Mouse (Mus musculus) adrenal gland, postnatal 36 days (tissue): Measurements from ENCODE around the gene Malrd1. TPM values are rescaled to one million over a fixed set of nuclear protein-coding genes. Genes with fewer than 3 reads are reported as not detected.

Experiments
- DNase-seq, 2 experiments: peaks; one replicate each; pipeline ENCODE4 v3.0.0; 2021; ENCODE audit warnings: mixed read lengths in 1 of 2
- total RNA-seq, 2 experiments: library from RNA; stranded (reverse); gene quantifications; 2 replicates each; pipeline ENCODE4 v1.2.3; 2021

The Malrd1 gene
- total RNA-seq, 2 experiments from 2014 or later, result not detected

DNA sequence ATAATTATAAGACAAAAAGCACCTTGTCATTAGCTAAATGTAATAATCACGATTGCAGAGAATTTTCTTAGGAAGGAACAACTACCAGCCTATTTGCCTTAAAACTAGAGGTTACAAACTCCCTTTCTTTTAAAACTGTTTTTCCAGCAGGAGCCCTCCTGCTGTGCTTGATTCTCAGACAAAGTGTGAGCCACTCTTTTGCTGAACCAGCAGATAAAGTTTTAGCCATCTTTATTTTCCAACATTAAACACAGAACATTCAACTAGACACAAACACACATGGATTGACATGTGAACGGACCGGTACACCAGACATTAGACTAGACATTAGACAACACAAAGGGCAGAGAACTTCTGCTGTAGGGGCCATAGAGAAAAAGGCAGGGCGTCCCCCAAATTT lies 505.3 kb downstream of the Malrd1 start:
- no peak for DNase-seq

- DNase-seq, result no peak
These were observed 506.5 kb downstream of the Malrd1 start for GRCm38 (mm10) chr2:16032804-16033203.

DNA sequence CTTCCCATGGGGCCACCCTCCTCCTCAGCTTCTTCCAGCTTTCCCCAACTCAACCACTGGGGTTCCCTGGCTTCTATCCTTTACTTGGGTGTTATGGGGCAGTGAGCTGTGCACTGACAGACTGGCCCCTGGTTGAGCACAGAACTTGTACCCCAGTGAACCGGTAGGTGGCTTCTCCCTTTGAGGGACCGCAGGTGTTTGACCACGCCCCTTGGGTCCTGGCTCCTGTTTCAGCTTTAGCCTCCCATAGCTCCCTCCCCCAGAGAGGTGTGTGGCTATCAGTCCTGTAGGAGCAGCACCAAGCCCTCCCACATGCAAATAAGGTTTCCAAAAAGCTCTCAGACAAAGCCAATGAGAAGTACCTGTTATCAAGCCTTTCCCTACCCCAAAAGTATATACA lies 584.4 kb downstream of the Malrd1 start:
- DNase-seq, result no peak

DNA sequence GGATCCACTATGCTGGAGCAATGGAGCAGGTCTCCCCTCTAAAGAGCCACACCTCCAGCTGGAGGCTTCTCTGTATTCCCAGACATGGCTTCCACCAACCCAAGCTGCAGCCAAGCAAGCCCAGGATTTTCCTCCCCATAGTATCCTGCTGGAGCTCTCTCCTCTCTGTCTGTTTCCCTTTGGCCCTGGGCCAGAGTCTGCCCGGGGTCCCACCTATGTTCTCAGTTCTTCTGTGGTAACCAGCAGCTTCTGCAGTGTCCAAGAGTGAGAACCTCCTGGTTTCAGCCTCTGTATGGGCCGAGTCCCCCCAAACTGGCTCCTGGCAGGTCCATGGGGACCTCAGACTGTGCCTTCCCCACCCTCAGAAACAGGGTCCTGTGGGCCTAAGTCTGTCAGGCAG lies 587.1 kb downstream of the Malrd1 start:
- DNase-seq, result no peak

- no peak for DNase-seq
These were observed 621.7 kb downstream of the Malrd1 start for GRCm38 (mm10) chr2:16147999-16148398.

DNA sequence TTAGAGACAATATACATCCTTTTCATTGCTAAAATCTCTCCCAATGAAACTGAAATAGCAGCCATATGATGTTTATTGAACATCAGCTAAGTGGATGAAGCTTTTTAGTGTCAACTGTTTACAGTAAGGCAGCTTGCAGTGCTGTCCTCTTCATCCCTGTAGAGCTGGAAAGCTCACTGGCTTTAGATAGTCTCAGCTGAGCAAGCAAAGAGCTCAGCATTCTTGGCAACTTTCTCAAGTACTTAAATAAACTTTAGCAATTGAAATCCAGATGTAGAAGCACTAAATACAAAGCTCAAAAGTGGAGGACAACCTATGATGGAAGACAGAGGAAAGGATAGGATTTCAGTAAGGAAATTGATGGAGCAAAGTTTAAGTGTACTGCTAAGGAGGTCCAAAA lies 626.3 kb downstream of the Malrd1 start:
- no peak for DNase-seq

DNA sequence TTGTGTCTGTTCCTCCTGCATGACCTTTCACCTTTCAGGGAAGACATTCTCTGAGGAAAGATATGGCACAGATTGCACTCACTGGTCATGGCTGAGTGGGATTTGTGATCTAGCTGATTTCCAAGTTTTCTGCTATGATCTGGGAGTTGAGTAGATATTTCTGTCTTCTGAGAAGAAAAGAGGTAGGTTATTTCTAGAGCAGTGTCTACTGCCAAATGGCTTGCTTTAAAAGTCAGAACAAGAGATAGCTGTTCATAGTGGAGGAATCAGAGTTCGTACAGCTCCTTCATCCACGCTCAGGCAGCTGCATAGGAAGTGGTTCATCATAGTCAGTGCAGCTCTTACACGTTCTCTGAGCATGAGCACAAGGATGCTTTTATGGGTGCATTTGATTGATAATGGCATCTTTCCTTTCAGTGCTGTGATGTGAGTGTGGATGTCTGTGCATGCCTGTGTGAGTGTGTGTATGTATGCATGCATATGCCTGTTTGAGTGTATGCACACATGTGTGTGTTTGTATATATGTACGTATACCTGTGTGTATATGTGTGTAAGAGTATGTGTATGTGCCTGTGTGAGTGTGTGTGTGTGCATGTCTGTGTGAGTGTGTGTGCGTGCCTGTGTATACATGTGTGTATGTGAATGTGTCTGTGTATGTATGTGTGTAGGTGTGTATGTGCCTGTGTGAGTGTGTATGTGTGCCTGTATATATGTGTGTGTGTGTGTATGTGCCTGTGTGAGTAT lies 637.1 kb downstream of the Malrd1 start:
- DNase-seq, result no peak

DNA sequence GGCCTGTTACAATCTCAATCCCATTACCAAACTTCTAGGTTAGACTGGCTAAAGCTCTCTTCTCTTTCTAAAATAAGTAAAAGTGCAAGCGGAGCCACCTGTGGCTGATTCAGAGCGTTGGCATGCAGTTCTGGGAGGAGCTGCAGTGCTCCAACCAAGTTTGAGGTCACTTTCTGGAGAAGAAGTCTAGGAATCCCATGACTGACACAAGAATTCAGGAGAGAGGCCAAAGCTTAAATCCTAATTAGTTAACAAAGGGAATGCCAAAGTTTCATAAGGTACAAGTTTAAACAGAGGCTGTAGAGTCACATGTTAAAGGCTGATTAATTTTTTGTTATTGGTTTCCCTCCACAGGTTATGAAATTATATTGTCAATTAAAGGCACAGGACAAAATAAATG lies 642.3 kb downstream of the Malrd1 start:
- no peak for DNase-seq

DNA sequence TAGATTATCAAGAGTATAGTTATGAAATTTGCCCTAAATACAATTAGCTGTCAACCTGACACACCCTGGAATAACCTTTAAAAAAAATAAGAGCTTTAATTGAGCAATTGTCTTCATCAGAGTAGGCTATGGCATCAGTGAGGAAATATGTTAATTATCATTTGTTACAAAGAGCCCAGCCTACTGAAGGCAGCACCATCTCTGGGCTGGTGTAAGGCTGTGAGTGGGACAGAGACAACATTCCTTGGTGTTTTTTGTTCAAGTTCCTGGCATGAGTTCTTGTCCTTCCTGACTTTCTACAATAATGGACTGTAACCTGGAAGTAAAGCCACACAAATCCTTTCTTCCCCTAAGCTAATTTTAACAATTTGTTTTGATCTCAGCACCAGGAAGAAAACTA lies 645.8 kb downstream of the Malrd1 start:
- DNase-seq, result no peak

- no peak for DNase-seq
These were observed 647.1 kb downstream of the Malrd1 start for GRCm38 (mm10) chr2:16173355-16173754.

DNA sequence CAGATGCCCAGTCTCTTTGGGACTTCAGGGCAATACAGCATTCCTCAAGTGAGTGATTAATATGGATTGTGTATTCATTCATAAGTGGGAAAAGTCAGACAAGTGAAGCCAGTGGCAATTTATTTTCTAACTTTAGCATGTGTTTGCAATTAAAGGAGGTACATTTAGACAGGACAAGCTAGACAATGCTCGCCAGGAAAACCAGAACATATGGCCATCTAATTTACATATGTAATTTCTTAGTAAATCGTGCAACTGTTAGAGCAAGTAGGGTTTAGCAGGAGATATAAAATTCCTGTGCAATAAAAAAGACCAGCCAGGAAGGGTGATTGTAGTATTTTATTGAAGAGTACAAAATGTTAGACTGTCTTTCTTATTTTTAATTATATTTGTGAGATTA lies 655.9 kb downstream of the Malrd1 start:
- DNase-seq, result no peak

GRCm38 (mm10) chr2:16183158-16183557 lies 656.9 kb downstream of the Malrd1 start:
- no peak for DNase-seq

- no peak for DNase-seq
These were observed 683.7 kb downstream of the Malrd1 start for GRCm38 (mm10) chr2:16210016-16210415.

GRCm38 (mm10) chr2:16212752-16213151 lies 686.5 kb downstream of the Malrd1 start:
- no peak for DNase-seq

- DNase-seq, result no peak
These were observed 687.8 kb downstream of the Malrd1 start for GRCm38 (mm10) chr2:16214111-16214510.

DNA sequence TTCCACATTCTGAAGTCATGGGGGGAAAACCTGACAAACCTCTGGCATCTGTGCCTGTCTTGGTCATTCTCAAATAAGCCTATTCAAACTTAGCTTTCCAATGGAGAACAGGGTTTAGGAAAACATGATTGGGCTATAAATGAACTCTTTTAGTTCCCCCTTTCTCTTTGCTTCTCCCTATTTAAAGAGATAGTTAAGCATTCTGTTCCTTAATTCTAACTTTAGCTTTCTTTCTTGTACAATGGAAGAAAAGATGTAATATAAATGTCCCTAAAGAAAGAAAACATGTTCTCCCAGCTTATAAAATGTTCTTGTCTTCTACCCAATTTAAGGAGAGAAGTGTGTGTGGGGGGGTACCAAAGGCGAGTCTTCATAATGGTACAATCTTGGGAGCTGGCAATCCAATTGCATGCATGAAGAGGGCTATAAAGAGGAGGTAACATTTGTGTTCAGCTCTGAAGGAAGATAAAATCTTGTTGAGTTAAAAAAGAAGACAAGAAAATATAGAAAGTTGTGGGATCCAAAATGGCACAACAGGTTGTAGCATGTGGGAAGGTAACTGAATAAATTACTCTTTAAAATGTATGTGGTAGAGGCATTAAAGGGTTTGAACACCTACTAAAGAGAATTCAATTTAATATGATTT lies 702.0 kb downstream of the Malrd1 start:
- no peak for DNase-seq

- DNase-seq, result no peak
These were observed 714.6 kb downstream of the Malrd1 start for GRCm38 (mm10) chr2:16240861-16241260.

DNA sequence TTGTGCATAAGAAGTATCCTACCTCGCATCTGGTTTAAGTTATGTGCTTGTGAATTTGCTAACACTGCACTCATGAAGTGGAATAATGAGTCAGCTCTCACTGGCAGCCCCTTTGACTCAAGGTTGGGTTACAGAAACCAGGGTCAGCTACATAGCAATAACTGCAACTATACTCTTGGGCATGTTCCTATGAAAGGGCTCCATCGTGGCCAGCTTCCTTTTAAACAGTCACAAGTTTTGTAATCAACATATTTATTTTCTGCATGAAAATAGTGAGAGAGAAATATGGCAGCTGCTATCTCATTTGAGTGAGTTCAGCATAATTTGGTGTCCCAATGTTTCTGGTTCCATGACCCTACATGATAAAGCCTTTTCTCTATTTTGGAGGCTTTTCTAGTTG lies 716.8 kb downstream of the Malrd1 start:
- no peak for DNase-seq

DNA sequence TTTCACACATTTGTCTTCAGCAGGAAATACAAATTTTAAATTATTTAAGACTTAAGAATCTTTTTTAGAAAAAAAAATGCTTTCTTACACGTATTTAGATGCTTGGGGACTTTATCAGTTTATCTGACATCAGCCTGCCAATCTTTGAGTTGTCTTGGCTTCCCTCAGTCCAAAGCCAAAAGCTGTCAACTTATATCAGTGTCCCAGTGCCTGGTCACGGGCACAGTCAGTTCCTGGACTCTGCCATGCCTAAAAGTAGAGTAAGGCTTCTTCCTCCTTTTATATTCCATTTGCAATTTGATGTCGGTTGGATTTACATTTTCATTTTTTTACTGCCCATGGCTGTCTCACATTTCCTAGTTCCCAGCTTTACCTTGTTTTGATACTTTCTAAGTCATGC lies 722.6 kb downstream of the Malrd1 start:
- no peak for DNase-seq

DNA sequence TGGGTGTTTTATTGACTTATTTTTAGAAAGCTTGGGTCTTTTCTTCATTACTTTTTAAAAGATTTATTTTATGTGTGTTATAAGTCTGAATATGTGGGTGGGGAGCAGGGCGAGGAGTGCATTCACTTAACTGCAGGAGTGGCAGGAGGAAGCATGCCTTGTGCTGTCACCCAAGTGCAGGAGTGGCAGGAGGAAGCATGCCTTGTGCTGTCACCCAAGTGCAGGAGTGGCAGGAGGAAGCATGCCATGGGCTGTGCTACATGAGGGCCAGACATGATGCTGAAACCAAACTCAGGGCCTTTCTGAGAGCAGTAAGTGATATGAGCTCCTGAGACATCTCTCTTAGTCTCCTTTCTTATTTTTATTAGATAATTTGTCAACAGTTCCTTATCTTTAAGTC lies 726.0 kb downstream of the Malrd1 start:
- DNase-seq, result no peak
